Mouse (Mus musculus) right cerebral cortex, postnatal 36 days (tissue): ENCODE measurements around the gene Bcat1.

Experiments used
- DNase-seq, 2 experiments: peaks; one replicate each; pipeline ENCODE4 v3.0.0; 2022; ENCODE audit warnings: low spot score in 2 of 2, mixed read lengths in 1 of 2

Bcat1 gene

DNA sequence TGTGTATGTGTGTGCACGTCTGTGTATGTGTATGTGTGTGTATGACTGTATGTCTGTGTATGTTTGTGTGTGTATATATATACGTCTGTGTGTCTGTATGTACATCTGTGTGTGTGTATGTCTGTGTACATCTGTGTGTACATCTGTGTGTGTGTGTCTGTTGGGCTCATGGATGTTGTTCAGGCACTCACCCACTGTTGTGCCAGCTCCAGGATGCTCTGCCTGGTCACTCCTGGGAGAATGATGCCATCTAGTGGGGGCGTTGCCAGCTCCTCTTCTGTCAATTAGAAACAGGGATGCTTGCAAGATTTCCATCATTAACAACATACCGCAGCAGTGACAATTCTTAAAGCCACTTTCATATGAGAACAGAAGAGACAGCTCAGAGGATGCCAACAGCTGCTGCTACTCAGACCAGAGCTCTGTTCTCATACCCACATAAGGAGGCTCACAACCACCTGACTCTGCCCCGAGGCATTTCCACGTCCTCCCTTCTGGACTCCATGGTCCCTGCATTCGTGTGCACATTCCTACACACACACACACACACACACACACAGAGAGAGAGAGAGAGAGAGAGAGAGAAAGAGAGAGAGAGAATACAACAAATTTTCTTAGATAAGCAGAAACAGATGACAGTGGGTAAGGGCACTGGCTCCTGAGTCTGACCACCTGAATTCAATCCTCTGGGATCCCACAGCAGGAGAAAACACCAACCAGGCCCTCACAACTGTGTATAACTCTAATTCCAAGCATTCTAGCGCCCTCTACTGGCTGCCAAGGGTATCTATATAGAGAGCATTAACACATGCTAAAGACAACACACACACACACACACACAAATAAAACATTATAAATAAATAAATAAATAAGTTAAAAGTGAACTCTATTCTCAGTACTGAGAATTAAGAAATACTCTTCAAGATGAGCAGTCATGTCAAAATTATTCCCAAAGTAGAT is 65.8 kb downstream of the Bcat1 start:
- DNase-seq, result no peak

DNA sequence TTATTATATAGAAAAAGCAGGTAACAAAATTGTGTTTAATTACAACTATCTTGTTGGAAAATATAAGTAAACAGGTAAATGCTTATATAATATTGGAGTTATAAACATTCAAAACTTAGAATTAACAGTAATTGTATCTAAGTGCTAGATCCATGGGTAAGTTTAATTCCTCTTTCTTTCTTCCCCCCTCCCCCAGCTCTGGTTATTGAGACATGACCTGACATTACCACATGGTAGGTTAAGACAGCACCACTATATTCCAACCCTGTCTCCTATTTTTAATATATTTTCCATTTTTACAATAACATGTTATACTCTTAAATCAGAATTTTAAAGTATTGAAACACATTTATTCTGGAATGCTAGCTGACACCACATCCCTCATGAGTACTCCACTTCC is 72.5 kb downstream of the Bcat1 start:
- DNase-seq, result no peak

DNA sequence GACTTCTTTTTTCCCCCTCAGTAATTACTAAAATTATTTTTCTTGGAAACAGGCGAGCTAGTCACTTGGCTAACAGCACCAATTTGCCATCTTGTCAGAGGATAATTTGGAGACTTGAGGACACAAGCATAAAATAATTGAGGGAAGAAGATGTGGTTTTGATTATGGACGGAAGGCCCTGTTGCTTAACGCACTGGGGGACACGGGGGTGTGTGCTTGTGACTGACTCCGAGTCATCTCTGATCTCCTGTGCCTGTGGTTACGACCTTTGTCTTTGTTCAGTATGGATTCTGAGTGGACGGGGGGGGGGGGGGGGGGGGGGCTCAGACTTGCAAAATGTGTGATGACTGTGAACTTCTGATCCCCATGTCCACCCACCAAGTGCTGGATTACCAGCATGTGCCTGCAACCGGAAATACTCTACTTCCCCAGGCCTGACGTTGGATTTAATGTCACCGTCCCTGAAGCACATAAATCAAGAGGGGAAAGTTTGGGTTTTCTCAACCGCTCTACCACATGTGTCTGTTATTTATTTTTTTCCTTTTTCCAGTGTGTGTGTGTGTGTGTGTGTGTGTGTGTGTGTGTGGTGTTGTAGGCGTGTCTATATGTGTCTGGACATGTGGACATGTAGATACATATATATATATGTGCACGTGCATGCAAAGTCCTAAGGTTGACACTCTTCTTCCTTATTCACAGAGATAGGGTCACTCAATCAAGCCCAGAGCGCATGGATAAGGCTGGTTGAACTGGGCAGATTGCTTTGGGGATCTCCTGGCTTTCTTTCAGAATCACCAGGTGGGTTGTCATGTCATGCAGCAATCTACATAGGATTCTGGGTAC is 73.7 kb downstream of the Bcat1 start:
- no peak for DNase-seq

DNA sequence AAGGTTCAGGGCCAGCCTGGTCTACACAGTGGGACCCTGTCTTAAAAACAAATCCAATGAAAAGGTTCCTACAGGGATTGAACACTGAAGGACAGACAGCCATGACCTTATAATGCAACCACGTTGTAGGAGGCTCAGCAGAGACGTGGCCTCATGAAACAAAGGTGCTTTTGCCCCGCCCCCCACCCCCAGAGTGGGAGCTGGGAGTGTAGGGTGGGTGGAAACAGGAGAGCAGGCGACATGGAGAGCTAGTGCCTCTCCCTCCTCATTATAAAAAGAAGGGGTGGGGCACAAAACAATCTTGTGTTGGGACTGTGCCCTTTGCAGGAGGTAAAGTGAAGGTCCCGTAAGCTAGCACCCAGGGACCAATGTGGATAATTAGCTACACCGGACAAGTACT is 74.5 kb downstream of the Bcat1 start:
- DNase-seq, result no peak

DNA sequence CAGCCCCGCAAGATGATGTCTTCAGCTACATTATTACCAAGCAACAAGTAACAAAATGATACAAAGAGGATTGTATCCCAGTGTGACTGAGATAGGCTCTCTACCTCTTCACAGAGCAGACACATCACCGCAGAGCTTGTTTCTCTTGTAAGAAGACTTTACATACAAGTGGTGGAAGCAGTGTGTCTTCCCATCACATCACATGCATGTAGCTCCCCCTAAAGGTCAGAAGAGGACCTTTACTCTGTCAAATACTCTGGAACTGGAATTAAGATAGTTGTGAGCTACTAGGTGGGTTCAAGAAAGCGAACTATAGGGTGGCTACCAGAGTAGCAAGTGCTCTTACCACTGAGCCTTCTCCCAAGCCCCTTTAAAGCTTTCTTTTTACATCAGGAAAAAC is 78.8 kb downstream of the Bcat1 start:
- no peak for DNase-seq

DNA sequence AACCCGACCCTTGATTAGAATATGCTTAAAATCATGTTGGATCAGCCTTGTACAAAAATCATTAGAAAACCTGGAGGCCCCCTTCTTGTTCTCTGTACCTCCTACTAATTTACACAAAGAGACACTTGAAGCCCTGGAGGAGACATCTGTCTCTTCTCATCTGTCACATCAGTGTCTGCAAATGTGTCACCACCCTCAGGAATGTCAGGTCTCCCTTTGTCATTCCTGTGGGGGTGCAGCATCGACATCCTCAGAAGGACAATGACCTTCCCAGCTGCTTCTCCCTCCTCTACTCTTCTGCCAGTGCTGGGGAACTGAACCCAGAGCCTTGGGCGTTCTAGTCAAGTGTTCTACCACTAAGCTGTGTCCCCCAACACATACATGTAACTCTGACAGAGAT is 83.9 kb downstream of the Bcat1 start:
- DNase-seq, result no peak

DNA sequence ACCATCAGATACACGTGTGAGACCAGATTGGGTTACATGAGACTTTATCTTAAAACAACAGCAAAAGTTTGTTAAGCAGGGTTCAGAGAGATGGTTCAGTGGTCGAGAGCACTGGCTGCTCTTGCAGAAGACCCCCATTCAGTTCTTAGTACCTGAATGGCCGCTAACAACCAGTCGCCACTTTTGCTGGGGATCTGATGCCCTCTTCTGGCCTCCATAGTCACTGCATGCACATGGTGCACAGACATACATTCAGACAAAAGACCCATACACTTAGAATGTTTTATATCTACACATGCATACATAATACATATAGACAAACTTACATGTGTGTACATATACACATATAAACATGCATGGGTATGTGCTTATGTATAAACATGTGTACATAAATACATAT is 86.8 kb downstream of the Bcat1 start:
- DNase-seq, result no peak

DNA sequence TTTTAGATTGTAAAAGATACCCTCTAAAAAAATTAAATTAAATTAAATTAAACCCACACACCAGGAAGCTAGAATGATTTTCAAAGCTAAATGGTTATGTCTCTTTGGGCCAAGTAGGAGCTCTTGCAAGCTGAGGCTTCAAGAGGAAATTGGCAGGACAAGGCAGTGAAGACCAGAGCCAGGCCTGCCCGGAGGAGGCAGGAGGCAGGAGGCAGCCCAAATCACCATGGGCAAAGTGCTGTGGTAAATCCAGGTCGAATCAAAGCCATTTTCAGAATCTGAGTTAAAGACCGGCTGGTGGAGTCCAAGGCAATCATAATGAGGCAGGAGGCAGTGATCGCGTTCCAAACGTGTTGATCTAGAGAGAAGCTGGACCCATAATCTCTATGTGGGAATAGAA is 88.3 kb downstream of the Bcat1 start:
- DNase-seq, result no peak

DNA sequence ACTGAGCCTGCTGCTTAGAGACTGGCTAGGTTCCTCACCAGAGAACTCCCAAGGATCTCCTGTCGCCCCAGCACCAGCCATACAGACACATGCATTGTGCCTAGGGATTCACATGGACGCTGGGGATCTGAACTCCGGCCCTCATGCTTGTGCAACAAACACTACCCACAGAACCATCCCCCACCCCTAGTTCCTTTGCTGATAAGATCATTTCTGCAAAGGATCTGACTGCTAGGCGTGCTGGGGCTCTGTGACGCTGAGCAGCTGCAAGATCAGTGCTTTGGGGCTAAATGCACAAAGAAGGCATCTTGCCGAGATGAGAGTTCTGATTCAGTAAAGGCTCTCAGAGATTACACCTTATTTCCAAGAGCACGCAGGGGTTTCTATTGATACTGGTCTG is 88.8 kb downstream of the Bcat1 start:
- DNase-seq, result no peak

DNA sequence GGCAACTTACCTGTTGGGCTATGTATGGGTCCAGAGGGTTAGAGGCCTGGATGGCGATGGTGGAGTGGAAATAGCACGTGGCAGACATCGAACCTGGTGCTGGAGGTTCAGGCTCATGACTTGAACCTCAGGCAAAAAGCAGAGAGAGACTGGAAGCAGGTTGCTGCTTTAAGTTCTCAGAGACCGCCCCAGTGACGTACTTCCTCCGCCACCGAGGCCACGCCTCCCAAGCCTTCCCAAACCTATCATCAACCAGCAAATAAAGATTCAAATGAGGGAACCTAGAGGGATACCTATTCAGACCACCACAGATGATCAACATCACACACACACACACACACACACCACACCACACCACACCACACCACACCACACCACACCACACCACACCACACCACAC is 91.8 kb downstream of the Bcat1 start:
- DNase-seq, result no peak

DNA sequence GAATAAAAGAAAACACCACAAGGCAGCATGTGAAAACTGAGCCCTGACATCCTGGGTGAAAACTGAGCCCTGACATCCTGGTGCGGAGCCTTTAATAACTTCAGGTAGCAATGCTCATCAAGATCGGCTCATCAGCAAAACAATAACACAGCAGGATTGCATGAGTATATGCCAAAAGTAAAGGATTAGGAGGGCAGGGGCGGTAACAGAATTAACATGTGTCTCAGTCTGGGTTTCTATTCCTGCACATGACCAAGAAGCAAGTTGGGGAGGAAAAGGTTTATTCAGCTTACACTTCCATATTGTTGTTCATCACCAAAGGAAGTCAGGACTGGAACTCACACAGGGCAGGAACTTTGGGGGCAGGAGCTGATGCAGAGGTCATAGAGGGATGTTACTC is 93.9 kb downstream of the Bcat1 start:
- no peak for DNase-seq

DNA sequence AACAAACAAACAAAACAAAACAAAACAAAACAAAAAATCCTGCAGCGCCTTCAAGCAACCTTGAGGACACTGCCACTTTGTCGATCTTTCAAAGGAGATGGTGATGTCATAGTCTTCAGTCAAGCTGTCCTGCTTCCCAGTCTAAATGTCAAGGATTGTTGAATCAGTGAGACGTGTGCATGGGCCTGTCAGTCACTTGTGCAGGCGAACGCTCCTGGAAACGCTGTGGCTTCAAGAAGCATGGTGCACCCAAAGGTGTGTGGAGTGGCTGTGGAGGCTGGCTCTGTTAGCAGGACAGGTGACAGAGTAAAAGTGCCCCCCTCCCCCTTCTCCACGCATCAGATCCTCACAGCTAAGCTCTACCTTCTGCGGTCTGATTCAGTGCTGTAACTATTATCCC is 103.6 kb downstream of the Bcat1 start:
- no peak for DNase-seq

DNA sequence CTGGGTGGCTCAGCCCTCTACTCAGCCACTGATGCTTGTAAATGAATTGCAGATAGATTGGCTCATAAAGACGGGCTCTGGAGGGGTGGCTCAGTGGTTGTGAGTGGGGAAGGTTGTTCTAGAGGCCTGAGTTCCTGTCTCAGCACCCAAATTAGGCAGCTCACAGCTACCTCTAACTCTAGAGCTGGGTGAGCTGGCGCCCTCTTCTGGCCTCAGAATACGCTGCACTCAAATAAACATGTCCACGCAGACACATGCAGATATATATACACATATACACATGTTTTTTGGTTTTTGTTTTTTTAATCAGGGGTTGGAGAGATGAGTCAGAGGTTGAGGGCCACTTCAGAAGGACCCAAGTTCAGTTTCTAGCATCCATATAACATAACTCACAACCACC is 105.1 kb downstream of the Bcat1 start:
- no peak for DNase-seq

DNA sequence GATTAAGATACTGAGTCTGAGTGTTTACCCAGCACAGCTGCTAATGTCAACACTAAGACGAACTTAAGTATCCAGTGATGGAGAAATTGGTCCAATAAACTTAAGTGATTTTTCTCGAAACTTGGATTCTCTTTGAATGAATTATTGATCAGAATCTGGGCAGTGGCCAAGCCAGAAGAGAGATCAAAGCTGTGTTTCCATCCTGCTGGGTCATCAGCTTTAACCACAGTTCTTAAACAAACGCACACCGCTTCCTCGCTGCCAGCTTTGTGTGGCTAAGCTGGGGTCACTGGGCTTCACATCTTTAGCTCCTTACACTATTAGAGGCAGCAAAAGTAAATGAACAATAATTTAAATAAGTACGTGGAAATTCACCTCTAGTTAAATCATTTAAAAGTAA is 108.4 kb downstream of the Bcat1 start:
- DNase-seq, result no peak

DNA sequence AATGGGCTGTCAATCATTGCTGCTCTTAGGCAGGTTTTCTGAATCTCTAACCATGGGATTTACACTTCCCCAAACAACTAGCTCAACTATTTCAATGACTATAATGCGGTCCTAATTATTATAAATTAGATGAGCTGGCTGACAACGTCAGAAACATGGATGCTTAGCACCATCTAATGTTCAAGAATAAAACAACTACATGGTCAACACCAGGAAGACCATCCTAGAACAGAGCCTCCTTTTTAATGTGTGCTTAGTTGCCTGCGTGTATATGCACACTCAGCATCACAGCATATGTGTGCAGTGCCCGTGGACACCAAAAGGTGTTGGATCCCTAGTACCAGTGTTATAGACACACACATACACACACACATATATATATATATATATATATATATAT is 111.8 kb downstream of the Bcat1 start:
- no peak for DNase-seq

DNA sequence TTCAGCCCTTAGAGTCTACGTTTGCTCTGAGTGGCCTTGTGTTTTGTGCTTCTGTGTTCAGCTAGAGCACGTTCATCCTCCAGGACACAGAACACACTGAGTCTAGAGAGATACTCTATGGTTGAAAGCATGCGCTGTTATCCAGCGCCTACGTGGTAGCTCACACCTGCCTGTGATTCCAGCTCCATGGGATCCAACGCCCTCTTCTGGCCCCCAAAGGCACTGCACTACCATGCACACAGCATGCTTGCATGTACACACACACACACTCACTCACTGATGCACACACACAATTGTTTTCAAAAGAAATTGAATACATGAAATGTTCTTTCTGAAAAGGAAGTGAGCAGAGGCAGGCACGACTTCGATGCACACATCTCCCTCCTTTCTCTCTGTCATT is 112.8 kb downstream of the Bcat1 start:
- DNase-seq, result no peak

DNA sequence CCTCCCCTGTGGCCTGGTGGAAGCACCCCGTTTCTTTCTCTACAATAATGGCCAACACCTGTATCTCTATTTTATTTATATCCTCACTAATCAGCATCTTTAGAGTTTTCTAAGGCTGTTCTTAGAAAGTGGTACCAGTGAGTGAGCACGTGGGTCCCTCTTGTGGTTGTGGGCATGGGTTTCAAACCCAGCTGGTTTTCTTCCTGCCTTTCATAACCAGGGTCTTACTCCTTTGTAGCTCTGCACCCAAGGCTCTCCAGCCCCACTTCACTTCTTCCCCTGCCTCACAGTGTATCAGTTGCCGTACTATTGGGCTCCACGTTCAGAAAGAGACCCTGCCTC is 114.0 kb downstream of the Bcat1 start:
- DNase-seq, result no peak

DNA sequence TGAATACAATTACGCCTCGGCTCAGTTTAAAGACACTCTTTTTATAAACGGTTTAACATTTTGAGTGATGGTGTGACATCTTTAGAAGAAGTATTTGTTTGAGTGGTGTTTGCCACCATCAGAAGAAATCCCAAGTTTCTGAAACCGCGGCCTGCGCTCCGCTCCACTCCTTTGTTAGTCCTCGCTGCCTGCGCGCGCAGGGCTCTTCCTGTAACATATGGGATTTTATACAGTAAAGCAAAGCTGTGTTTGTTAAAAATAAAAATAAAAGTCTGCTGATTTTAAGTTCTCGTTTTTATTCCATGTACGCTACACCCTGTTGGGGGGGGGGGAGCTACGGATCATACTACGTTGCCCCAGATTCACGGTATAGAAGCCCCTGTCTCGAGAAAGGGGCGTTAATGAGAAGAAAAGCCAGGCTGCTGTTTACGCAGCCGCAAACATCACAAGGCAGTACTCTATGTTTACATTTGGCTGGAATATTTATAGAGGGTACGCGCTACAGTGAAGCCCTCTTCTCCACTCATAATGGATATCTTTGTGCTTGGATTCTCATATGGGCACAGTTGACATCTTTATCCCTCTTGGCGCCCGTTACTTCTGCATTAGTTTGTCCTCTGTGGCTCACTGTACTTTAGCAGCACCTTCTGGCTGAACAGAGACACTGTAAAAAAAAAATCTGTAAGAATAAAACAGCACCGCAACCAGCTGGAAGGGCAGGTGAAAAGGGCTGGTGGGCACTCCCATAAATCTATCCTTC is 114.6 kb downstream of the Bcat1 start:
- peak; percentile 9 to 26 for DNase-seq

DNA sequence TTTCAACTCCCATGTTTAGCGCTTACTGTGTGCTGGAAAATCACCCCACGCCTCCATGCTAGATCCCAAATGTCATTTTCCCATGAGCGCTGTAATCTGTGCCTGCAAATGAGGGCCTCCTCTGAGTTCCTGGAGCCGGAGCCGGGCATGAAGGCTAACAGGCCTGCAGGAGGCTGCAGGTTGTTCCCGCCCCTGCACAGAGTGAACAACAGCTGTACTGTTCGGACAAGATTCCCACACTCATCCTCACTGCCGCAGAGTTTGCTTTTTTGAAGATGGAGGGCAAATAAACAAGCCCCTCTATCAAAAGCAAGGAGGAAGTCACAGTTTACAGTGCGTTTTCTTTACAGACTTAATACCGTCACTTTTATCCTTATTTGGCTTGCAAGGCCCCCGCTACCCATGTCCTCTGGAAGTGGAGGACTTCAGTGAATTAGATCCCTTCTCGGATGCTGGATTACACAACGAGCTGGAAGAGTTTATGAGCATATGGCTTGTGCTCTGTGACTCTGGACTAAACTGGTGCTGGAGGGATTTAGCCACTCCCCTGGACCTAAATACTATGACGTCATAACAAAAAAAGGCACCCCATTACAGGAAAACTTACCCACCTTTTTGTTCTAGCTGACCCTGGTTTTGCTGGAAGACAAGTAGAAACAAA is 120.0 kb downstream of the Bcat1 start:
- no peak for DNase-seq

DNA sequence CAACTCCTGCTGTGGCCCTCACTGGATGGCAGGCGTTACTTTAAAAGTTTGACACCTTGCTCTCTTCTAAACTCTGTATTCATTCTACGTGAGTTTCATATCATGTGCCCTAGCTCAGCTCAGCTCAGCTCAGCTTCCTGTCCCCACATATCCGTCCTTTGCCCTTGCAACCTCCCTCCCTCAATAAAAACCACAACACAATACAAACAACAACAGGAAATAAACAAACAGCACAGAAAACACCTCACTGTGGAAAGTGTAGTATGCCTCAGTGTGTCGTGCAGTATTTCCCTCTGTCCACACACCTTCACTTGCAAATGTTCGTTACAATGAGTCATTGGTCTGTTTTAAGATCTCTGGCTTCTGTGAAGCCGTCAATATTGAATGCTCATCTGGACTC is 123.1 kb downstream of the Bcat1 start:
- no peak for DNase-seq

DNA sequence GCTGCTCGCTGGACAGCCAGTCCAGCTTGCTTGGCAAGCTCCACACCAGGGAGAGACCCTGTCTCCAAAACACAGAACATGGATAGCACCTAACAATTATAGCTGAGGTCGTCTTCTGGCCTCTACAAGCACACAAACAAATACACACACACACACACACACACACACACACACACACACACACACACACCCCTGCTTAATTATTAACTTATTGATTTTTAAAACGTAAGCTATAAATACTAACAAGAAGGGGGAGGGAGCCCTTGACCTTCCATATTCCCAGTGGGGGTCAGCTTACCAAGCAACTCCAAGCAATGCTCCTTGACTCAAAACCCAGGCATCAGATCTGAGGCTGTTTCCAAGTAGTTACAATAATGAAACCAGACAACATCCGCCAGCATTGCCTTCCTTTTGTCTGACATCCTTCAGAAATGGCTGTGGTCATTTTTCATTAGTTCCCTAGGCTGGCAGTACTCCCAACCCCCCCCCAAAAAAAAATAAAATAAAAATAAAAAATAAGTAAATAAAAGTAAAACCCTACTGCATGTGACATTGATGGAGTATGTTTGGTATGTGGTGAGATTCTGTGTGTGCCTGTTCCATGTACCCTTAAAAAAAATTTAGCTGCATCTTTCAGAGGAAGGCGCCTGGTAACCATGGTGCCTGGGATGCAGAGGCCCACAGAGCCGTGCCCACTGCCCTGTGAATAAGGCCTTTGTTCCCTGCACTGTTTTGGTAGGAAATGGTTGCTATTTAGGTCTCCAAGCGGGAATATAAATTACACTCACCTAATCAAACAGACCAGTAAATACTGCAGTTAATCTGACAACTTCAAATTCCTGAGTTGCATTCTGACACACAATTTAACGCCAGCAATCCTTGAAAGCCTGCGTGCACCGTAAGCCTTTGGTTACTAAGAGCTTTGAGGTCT is 131.3 kb downstream of the Bcat1 start:
- no peak for DNase-seq
